11 mouse cellular contexts compared by ENCODE assay signal in genomic region chr4:41636882-41637635, GRCm38 (mm10). TPM values are rescaled to one million over a fixed set of nuclear protein-coding genes. Genes with fewer than 3 reads are reported as not detected.
DNase-seq lines count a peak whose midpoint lies in the region; ATAC-seq and TF ChIP-seq lines count a peak whose summit lies in the region.
"Had no signal": no experiment of that assay in that cellular context is flagged by ENCODE, and none has a peak within 500 bp of the region (broad histone marks: within the 10 kb centered on the region; RNA-seq: fewer than 3 reads in every experiment).

No protein-coding gene starts in this region.

- H3K4me3 ChIP-seq in gastrocnemius, adult 2 months = no peak overlapping the region
- H3K4me3 ChIP-seq in lung, postnatal 0 days (ENCODE audit: low read depth, low read length) = no peak overlapping the region
- no peak overlapping the region for H3K4me3 ChIP-seq in hindbrain, embryonic 12.5 days
- H3K4me3 ChIP-seq in neural tube, embryonic 15.5 days (replicated peaks) = no peak overlapping the region
- H3K4me3 ChIP-seq in forebrain, embryonic 10.5 days = no peak overlapping the region
- H3K4me3 ChIP-seq: embryonic facial prominence, embryonic 12.5 days had no signal

- no peak for ATAC-seq in lung, postnatal 0 days
- no peak for ATAC-seq in hindbrain, embryonic 12.5 days (ENCODE audit: low FRiP score)
- ATAC-seq in neural tube, embryonic 15.5 days (ENCODE audit: low FRiP score) = no peak

- peak overlapping the region; percentile 53 for H3K27ac ChIP-seq in gastrocnemius, adult 2 months
- 0 out of 2 replicates have a peak overlapping the region, but pooled peaks have one; percentile 26 for H3K27ac ChIP-seq in lung, postnatal 0 days (ENCODE audit: low read length)
- H3K27ac ChIP-seq in hindbrain, embryonic 12.5 days = no peak overlapping the region; the same call in 1 of the 2 replicates
- H3K27ac ChIP-seq in neural tube, embryonic 15.5 days (replicated peaks) = no peak overlapping the region; the same call in 1 of the 2 replicates
- no peak overlapping the region for H3K27ac ChIP-seq in forebrain, embryonic 10.5 days

- H3K4me1 ChIP-seq in lung, postnatal 0 days (ENCODE audit: insufficient read depth, low read depth, low read length) = peaks cover 6% of the 10 kb centered on the region; the same call in 1 of the 2 replicates
- peaks cover 59% of the 10 kb centered on the region for H3K4me1 ChIP-seq in hindbrain, embryonic 12.5 days
- H3K4me1 ChIP-seq in neural tube, embryonic 15.5 days = peaks cover 49% of the 10 kb centered on the region
- H3K4me1 ChIP-seq in forebrain, embryonic 10.5 days = peaks cover 80% of the 10 kb centered on the region

- no peak overlapping the region for H3K9ac ChIP-seq in lung, postnatal 0 days (replicated peaks; ENCODE audit: low read depth)
- H3K9ac ChIP-seq in hindbrain, embryonic 12.5 days = 0 out of 2 replicates have a peak overlapping the region, but pooled peaks have one; percentile 5
- H3K9ac ChIP-seq in neural tube, embryonic 15.5 days (replicated peaks) = 0 out of 2 replicates have a peak overlapping the region, but pooled peaks have one; percentile 92

- H3K9me3 ChIP-seq in lung, postnatal 0 days (ENCODE audit: low read length) = no peaks in the 10 kb centered on the region
- H3K9me3 ChIP-seq in hindbrain, embryonic 12.5 days (replicated peaks) = no peaks in the 10 kb centered on the region
- H3K9me3 ChIP-seq in neural tube, embryonic 15.5 days (replicated peaks) = no peaks in the 10 kb centered on the region
- H3K9me3 ChIP-seq in forebrain, embryonic 10.5 days = no peaks in the 10 kb centered on the region
- H3K9me3 ChIP-seq: embryonic facial prominence, embryonic 12.5 days had no signal

- 65% methylated on average over 10 of the region's 10 CpGs for WGBS in lung, postnatal 0 days
- WGBS in hindbrain, embryonic 12.5 days = 86% methylated on average over 10 of the region's 10 CpGs
- 70% methylated on average over 10 of the region's 10 CpGs for WGBS in neural tube, embryonic 15.5 days
- 85% methylated on average over 10 of the region's 10 CpGs for WGBS in forebrain, embryonic 10.5 days

- H3K27me3 ChIP-seq in lung, postnatal 0 days (replicated peaks; ENCODE audit: insufficient read depth, low read length) = no peaks in the 10 kb centered on the region; the same call in 1 of the 2 replicates
- H3K27me3 ChIP-seq in hindbrain, embryonic 12.5 days = no peaks in the 10 kb centered on the region
- no peaks in the 10 kb centered on the region for H3K27me3 ChIP-seq in neural tube, embryonic 15.5 days (replicated peaks)
- peaks cover 58% of the 10 kb centered on the region for H3K27me3 ChIP-seq in forebrain, embryonic 10.5 days (ENCODE audit: poor library complexity, severe bottlenecking)

- intact Hi-C loops in gastrocnemius, adult 2 months (cut with DNase I) = no loop called here

- no peak overlapping the region for H3K4me2 ChIP-seq in lung, postnatal 0 days (replicated peaks; ENCODE audit: low read depth, low read length)
- no peak overlapping the region for H3K4me2 ChIP-seq in hindbrain, embryonic 12.5 days (replicated peaks)
- H3K4me2 ChIP-seq in neural tube, embryonic 15.5 days = peak overlapping the region; percentile 81

- TF ChIP-seq CTCF in gastrocnemius, adult 2 months (IDR thresholded peaks at IDR 0.05) = no peak
- no peak for TF ChIP-seq CTCF in lung, postnatal 0 days (IDR thresholded peaks at IDR 0.05)

- TF ChIP-seq EP300 in lung, postnatal 0 days (IDR thresholded peaks at IDR 0.05) = no peak

- DNase-seq in gastrocnemius, adult 2 months = peak; percentile 65
- DNase-seq in gastrocnemius, postnatal 4 days (ENCODE audit: low spot score in 2 of 2) = no peak
- no peak for DNase-seq in lung, postnatal 0 days (ENCODE audit: low spot score)
- no peak for DNase-seq in lung, adult 18-20 months
- DNase-seq in layer of hippocampus, postnatal 14 days (ENCODE audit: low spot score in 2 of 2) = no peak
- no peak for DNase-seq in forebrain, embryonic 10.5 days (ENCODE audit: extremely low spot score, low spot score)
- DNase-seq: adrenal gland, postnatal 25 days; heart, postnatal 4 days had no signal

- no peaks in the 10 kb centered on the region for H3K36me3 ChIP-seq in lung, postnatal 0 days (ENCODE audit: insufficient read depth, low read length)
- peaks cover 7% of the 10 kb centered on the region; the same call in 1 of the 2 replicates for H3K36me3 ChIP-seq in hindbrain, embryonic 12.5 days
- H3K36me3 ChIP-seq in neural tube, embryonic 15.5 days = no peaks in the 10 kb centered on the region
- H3K36me3 ChIP-seq in forebrain, embryonic 10.5 days (replicated peaks) = peaks cover 19% of the 10 kb centered on the region
- H3K36me3 ChIP-seq: embryonic facial prominence, embryonic 12.5 days had no signal

RNA-seq across cellular contexts. Expression of gene Enho, which starts 3.1 kb away (rescaled TPM):
- total RNA-seq in gastrocnemius, adult 2 months (2021) = 10 to 100 TPM in 1 of 2 experiments, 1 to 10 TPM in 1; 9.1 to 11.9 TPM
- total RNA-seq in gastrocnemius, postnatal 4 days (2021) = 10 to 100 TPM; 29.0 to 37.6 TPM
- polyA plus RNA-seq in lung, postnatal 0 days (2015; fragmentation: Nextera tagmentation; extraction: Ambion mirVana) = 18.9 and 25.0 TPM in 2 replicates
- 73.6 and 78.6 TPM in 2 replicates for polyA plus RNA-seq in hindbrain, embryonic 12.5 days (2016; fragmentation: Nextera tagmentation; extraction: Ambion mirVana)
- polyA plus RNA-seq in neural tube, embryonic 15.5 days (2015; fragmentation: Nextera tagmentation; extraction: Ambion mirVana) = 89.8 and 111 TPM in 2 replicates
- 10 to 100 TPM; 61.0 to 69.8 TPM for total RNA-seq in layer of hippocampus, postnatal 14 days (2021)
- polyA plus RNA-seq in forebrain, embryonic 10.5 days (2016; fragmentation: Nextera tagmentation; extraction: Ambion mirVana) = 19.7 and 21.3 TPM in 2 replicates

RNA-seq across cellular contexts. Expression of gene Cntfr, which starts 59.8 kb away (rescaled TPM):
- total RNA-seq in gastrocnemius, adult 2 months (2021) = 10 to 100 TPM; 27.3 to 55.3 TPM
- total RNA-seq in gastrocnemius, postnatal 4 days (2021) = 10 to 100 TPM; 40.8 to 41.9 TPM
- 0.77 and 1.1 TPM in 2 replicates for polyA plus RNA-seq in lung, postnatal 0 days (2015; fragmentation: Nextera tagmentation; extraction: Ambion mirVana)
- 28.8 and 35.9 TPM in 2 replicates for polyA plus RNA-seq in hindbrain, embryonic 12.5 days (2016; fragmentation: Nextera tagmentation; extraction: Ambion mirVana)
- polyA plus RNA-seq in neural tube, embryonic 15.5 days (2015; fragmentation: Nextera tagmentation; extraction: Ambion mirVana) = 23.1 and 27.2 TPM in 2 replicates
- 10 to 100 TPM; 84.4 to 89.5 TPM for total RNA-seq in layer of hippocampus, postnatal 14 days (2021)
- polyA plus RNA-seq in forebrain, embryonic 10.5 days (2016; fragmentation: Nextera tagmentation; extraction: Ambion mirVana) = 19.4 and 21.9 TPM in 2 replicates

Comparison
In these comparisons a context has a peak if more than half of its experiments do, and no peak if none do; other contexts are left out.
1. H3K27ac ChIP-seq: peak in gastrocnemius, adult 2 months (single experiment) and lung, postnatal 0 days (single experiment); none in hindbrain, embryonic 12.5 days (single experiment), neural tube, embryonic 15.5 days (single experiment) and forebrain, embryonic 10.5 days (single experiment).